Comparison of ENCODE assay signal across 11 mouse cellular contexts in genomic region chr9:92820721-92821120, GRCm38 (mm10).
DNase-seq lines count a peak whose midpoint lies in the region; ATAC-seq and TF ChIP-seq lines count a peak whose summit lies in the region.
"Had no signal": no experiment of that assay in that cellular context is flagged by ENCODE, and none has a peak within 500 bp of the region (broad histone marks: within the 10 kb centered on the region; RNA-seq: fewer than 3 reads in every experiment).

No protein-coding gene starts in this region.

- H3K9ac ChIP-seq in lung, embryonic 14.5 days = no peak overlapping the region
- no peak overlapping the region for H3K9ac ChIP-seq in hindbrain, embryonic 11.5 days (ENCODE audit: low read depth, low read length)
- H3K9ac ChIP-seq in neural tube, embryonic 13.5 days = no peak overlapping the region

- no peaks in the 10 kb centered on the region for H3K27me3 ChIP-seq in lung, embryonic 14.5 days (ENCODE audit: insufficient read depth, low read length)
- no peaks in the 10 kb centered on the region for H3K27me3 ChIP-seq in hindbrain, embryonic 11.5 days (ENCODE audit: control insufficient read depth, insufficient read depth, low read length)
- no peaks in the 10 kb centered on the region for H3K27me3 ChIP-seq in neural tube, embryonic 13.5 days

- H3K9me3 ChIP-seq in lung, embryonic 14.5 days (ENCODE audit: low read depth, low read length) = no peaks in the 10 kb centered on the region
- no peaks in the 10 kb centered on the region for H3K9me3 ChIP-seq in hindbrain, embryonic 11.5 days (ENCODE audit: control insufficient read depth, low read length)
- no peaks in the 10 kb centered on the region for H3K9me3 ChIP-seq in neural tube, embryonic 13.5 days

- no peaks in the 10 kb centered on the region for H3K36me3 ChIP-seq in lung, embryonic 14.5 days (ENCODE audit: insufficient read depth)
- H3K36me3 ChIP-seq in hindbrain, embryonic 11.5 days (ENCODE audit: control insufficient read depth, insufficient read depth, low read length) = no peaks in the 10 kb centered on the region
- H3K36me3 ChIP-seq in neural tube, embryonic 13.5 days = no peaks in the 10 kb centered on the region

- TF ChIP-seq CTCF in lung, embryonic 14.5 days (IDR thresholded peaks at IDR 0.05; ENCODE audit: low read depth) = no peak

- no peak overlapping the region for H3K27ac ChIP-seq in lung, embryonic 14.5 days (ENCODE audit: low read depth)
- no peak overlapping the region for H3K27ac ChIP-seq in hindbrain, embryonic 11.5 days (ENCODE audit: low read depth, low read length)
- H3K27ac ChIP-seq in neural tube, embryonic 13.5 days (replicated peaks) = no peak overlapping the region

- DNase-seq in cerebellum, postnatal 14 days = peak; percentile 15 to 41
- DNase-seq in cerebellum, adult 18-20 months = no peak
- DNase-seq in lung, embryonic 14.5 days = peak; percentile 15
- DNase-seq in lung, postnatal 14 days = no peak
- DNase-seq in hindbrain, embryonic 11.5 days (ENCODE audit: low spot score) = peak; percentile 15
- DNase-seq in gastrocnemius, adult 18-20 months (ENCODE audit: low spot score) = no peak
- no peak for DNase-seq in heart, postnatal 4 days
- DNase-seq: cerebellum, adult 11 months; gastrocnemius, postnatal 25 days had no signal

- H3K4me3 ChIP-seq in lung, embryonic 14.5 days (ENCODE audit: low read depth, low read length) = no peak overlapping the region
- no peak overlapping the region for H3K4me3 ChIP-seq in hindbrain, embryonic 11.5 days (ENCODE audit: low read depth, low read length)
- H3K4me3 ChIP-seq in neural tube, embryonic 13.5 days = peak overlapping the region; percentile 0; the same call in 1 of the 2 replicates

- no peak for ATAC-seq in lung, embryonic 14.5 days (ENCODE audit: insufficient read depth)
- ATAC-seq in hindbrain, embryonic 11.5 days (ENCODE audit: low FRiP score) = peak; percentile 67
- ATAC-seq in neural tube, embryonic 13.5 days (ENCODE audit: low read depth) = peak; percentile 56; the same call in 1 of the 2 replicates

- no peaks in the 10 kb centered on the region for H3K4me1 ChIP-seq in lung, embryonic 14.5 days (ENCODE audit: insufficient read depth)
- no peaks in the 10 kb centered on the region for H3K4me1 ChIP-seq in hindbrain, embryonic 11.5 days (replicated peaks; ENCODE audit: control insufficient read depth, insufficient read depth, low read length)
- no peaks in the 10 kb centered on the region for H3K4me1 ChIP-seq in neural tube, embryonic 13.5 days (replicated peaks)

- H3K4me2 ChIP-seq in lung, embryonic 14.5 days = peak overlapping the region; percentile 32; the same call in 1 of the 2 replicates
- no peak overlapping the region for H3K4me2 ChIP-seq in hindbrain, embryonic 11.5 days (replicated peaks; ENCODE audit: low read depth, low read length)
- peak overlapping the region; percentile 32 for H3K4me2 ChIP-seq in neural tube, embryonic 13.5 days
- H3K4me2 ChIP-seq: liver, embryonic 11.5 days had no signal

- 55% methylated on average over 11 of the region's 11 CpGs for WGBS in lung, embryonic 14.5 days
- 54% methylated on average over 11 of the region's 11 CpGs for WGBS in hindbrain, embryonic 11.5 days
- WGBS in neural tube, embryonic 13.5 days = 34% methylated on average over 11 of the region's 11 CpGs

Comparison
In these comparisons a context has a peak if more than half of its experiments do, and no peak if none do; other contexts are left out.
1. DNase-seq: peak in cerebellum, postnatal 14 days (2 of 2), lung, embryonic 14.5 days (single experiment) and hindbrain, embryonic 11.5 days (single experiment); none in cerebellum, adult 18-20 months (0 of 2), lung, postnatal 14 days (single experiment), gastrocnemius, adult 18-20 months (single experiment) and heart, postnatal 4 days (single experiment).